8 mouse cellular contexts compared by ENCODE assay signal in the genomic region with DNA sequence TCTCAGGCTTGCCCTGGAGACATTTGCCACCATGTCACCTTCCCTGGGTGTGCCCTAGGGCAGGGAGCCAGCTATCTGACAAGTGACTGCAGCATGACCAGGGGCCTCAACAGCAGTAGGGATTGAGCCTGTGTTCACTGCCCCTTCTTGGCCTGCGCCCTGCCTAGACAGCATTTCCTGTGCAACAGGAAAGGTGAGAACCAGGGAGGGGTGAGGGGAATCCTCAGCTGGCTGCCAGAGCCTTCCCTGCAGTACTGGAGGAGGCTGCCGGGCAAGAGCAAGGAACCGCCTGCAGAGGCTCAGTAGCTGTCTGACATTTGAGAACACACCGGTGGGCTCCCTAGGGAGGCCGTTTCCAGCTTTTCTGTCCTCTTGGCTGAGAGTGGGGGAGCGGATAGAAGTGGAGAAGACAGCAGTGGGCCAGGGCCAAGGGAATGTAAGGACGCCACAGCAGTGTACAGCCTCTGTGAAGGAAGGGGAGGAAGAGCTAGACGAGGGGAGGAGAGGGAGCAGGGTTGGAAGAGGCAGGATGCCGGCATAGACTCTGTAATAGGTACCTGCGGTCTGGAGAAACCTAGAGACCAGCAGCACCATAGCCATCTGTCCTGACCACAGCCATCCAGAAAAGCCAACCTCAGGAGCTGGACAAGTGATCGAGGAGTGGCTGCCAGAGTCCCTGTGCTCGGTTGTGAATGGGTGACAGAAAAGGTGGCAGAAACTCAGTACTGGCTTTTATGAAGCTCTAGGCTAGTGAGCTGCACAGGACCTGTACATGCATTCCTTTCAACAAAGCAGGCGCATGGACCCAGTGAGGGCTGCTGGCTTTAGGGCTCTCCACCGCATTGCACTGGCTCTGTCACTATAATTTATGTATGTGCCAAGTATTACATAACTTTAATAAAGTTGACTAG. TPM values are rescaled to one million over a fixed set of nuclear protein-coding genes. Genes with fewer than 3 reads are reported as not detected.
DNase-seq lines count a peak whose midpoint lies in the region; ATAC-seq and TF ChIP-seq lines count a peak whose summit lies in the region.

No protein-coding gene starts in this region.

- ATAC-seq in embryonic facial prominence, embryonic 15.5 days (ENCODE audit: insufficient number of reproducible peaks, low FRiP score, low TSS enrichment, low read depth), result peak; percentile 61
- peak; percentile 68 for ATAC-seq in heart, embryonic 14.5 days (ENCODE audit: insufficient number of reproducible peaks, insufficient read depth, low FRiP score, low read depth)
- peak; percentile 69 for ATAC-seq in kidney, postnatal 0 days (replicated peaks; ENCODE audit: low FRiP score, low read depth)
- peak; percentile 75 for ATAC-seq in stomach, embryonic 15.5 days (ENCODE audit: insufficient read depth, low FRiP score, low read depth)
- no peak; the same call in 1 of the 2 replicates for ATAC-seq in erythroid progenitor cell, adult 5-6 weeks (replicated peaks; ENCODE audit: low FRiP score, poor library complexity, severe bottlenecking)

- no peak overlapping the region for H3K4me3 ChIP-seq in embryonic facial prominence, embryonic 15.5 days (replicated peaks)
- no peak overlapping the region for H3K4me3 ChIP-seq in heart, embryonic 14.5 days (ENCODE audit: control insufficient read depth in 1 of 2, insufficient read depth in 1 of 2, low read depth in 1 of 2, low read length in 2 of 2)
- no peak overlapping the region for H3K4me3 ChIP-seq in kidney, postnatal 0 days (replicated peaks; ENCODE audit: low read depth, low read length)
- H3K4me3 ChIP-seq in stomach, embryonic 15.5 days (replicated peaks), result no peak overlapping the region; the same call in 1 of the 2 replicates

- no peaks in the 10 kb centered on the region for H3K27me3 ChIP-seq in embryonic facial prominence, embryonic 15.5 days
- no peaks in the 10 kb centered on the region for H3K27me3 ChIP-seq in heart, embryonic 14.5 days (ENCODE audit: control insufficient read depth, insufficient read depth, low read length)
- H3K27me3 ChIP-seq in kidney, postnatal 0 days (ENCODE audit: insufficient read depth, low read length), result no peaks in the 10 kb centered on the region
- no peaks in the 10 kb centered on the region for H3K27me3 ChIP-seq in stomach, embryonic 15.5 days (replicated peaks)

- peak overlapping the region; percentile 29 for H3K4me2 ChIP-seq in embryonic facial prominence, embryonic 15.5 days (replicated peaks)
- peak overlapping the region; percentile 27 for H3K4me2 ChIP-seq in heart, embryonic 14.5 days (ENCODE audit: low read length)
- H3K4me2 ChIP-seq in kidney, postnatal 0 days (ENCODE audit: low read length), result peak overlapping the region; percentile 16
- H3K4me2 ChIP-seq in stomach, embryonic 15.5 days, result peak overlapping the region; percentile 23

- TF ChIP-seq CTCF in kidney, postnatal 0 days (IDR thresholded peaks at IDR 0.05; ENCODE audit: low read depth), result no peak

- DNase-seq in 3134 (ENCODE audit: extremely low read depth, insufficient read length, low spot score), result peak; percentile 59
- DNase-seq in adrenal gland, postnatal 14 days, result peak; percentile 88
- peak; percentile 93 for DNase-seq in kidney, postnatal 0 days (ENCODE audit: low spot score)
- peak; percentile 78 for DNase-seq in lung, postnatal 25 days (ENCODE audit: low spot score)

- H3K36me3 ChIP-seq in embryonic facial prominence, embryonic 15.5 days, result peaks cover 39% of the 10 kb centered on the region
- peaks cover 42% of the 10 kb centered on the region for H3K36me3 ChIP-seq in heart, embryonic 14.5 days (ENCODE audit: control insufficient read depth, insufficient read depth, low read length)
- H3K36me3 ChIP-seq in kidney, postnatal 0 days (ENCODE audit: insufficient read depth, low read length), result peaks cover 37% of the 10 kb centered on the region
- peaks cover 28% of the 10 kb centered on the region for H3K36me3 ChIP-seq in stomach, embryonic 15.5 days

- no peak overlapping the region for H3K9ac ChIP-seq in embryonic facial prominence, embryonic 15.5 days
- H3K9ac ChIP-seq in heart, embryonic 14.5 days (ENCODE audit: low read length), result peak overlapping the region; percentile 44
- peak overlapping the region; percentile 5; the same call in 1 of the 2 replicates for H3K9ac ChIP-seq in kidney, postnatal 0 days (ENCODE audit: low read depth, low read length)
- H3K9ac ChIP-seq in stomach, embryonic 15.5 days, result no peak overlapping the region

- 24% methylated on average over 14 of the region's 14 CpGs for WGBS in embryonic facial prominence, embryonic 15.5 days
- WGBS in heart, embryonic 14.5 days, result 23% methylated on average over 14 of the region's 14 CpGs
- 13% methylated on average over 14 of the region's 14 CpGs for WGBS in kidney, postnatal 0 days
- WGBS in stomach, embryonic 15.5 days, result 35% methylated on average over 14 of the region's 14 CpGs

- peak overlapping the region; percentile 92 for H3K27ac ChIP-seq in embryonic facial prominence, embryonic 15.5 days (replicated peaks)
- peak overlapping the region; percentile 58 to 86 for H3K27ac ChIP-seq in heart, embryonic 14.5 days (replicated peaks in 1 of 2; ENCODE audit: control insufficient read depth in 1 of 2, insufficient read depth in 1 of 2, low read depth in 2 of 2, low read length in 2 of 2)
- peak overlapping the region; percentile 89 for H3K27ac ChIP-seq in kidney, postnatal 0 days
- H3K27ac ChIP-seq in stomach, embryonic 15.5 days, result peak overlapping the region; percentile 90

- peaks cover 45% of the 10 kb centered on the region for H3K4me1 ChIP-seq in embryonic facial prominence, embryonic 15.5 days
- peaks cover 23 to 37% of the 10 kb centered on the region in 2 experiments for H3K4me1 ChIP-seq in heart, embryonic 14.5 days (ENCODE audit: control insufficient read depth in 2 of 2, insufficient read depth in 2 of 2, low read length in 2 of 2)
- peaks cover 26% of the 10 kb centered on the region; the same call in 1 of the 2 replicates for H3K4me1 ChIP-seq in kidney, postnatal 0 days (replicated peaks; ENCODE audit: insufficient read depth, low read length)
- peaks cover 26% of the 10 kb centered on the region for H3K4me1 ChIP-seq in stomach, embryonic 15.5 days

- H3K9me3 ChIP-seq in embryonic facial prominence, embryonic 15.5 days (replicated peaks), result no peaks in the 10 kb centered on the region
- H3K9me3 ChIP-seq in heart, embryonic 14.5 days (ENCODE audit: control insufficient read depth, low read length), result no peaks in the 10 kb centered on the region
- no peaks in the 10 kb centered on the region for H3K9me3 ChIP-seq in kidney, postnatal 0 days (replicated peaks; ENCODE audit: low read length)
- no peaks in the 10 kb centered on the region for H3K9me3 ChIP-seq in stomach, embryonic 15.5 days

RNA-seq across cellular contexts. Expression of a gene that starts 8.7 kb away (rescaled TPM):
- total RNA-seq in adrenal gland, postnatal 14 days (2021), result 1,829 and 1,894 TPM in 2 replicates
- 4,428 and 4,532 TPM in 2 replicates for polyA plus RNA-seq in embryonic facial prominence, embryonic 15.5 days (2015; fragmentation: Nextera tagmentation; extraction: Ambion mirVana)
- 4,253 and 4,441 TPM in 2 replicates for polyA plus RNA-seq in heart, embryonic 14.5 days (2014; fragmentation: Nextera tagmentation; extraction: Ambion mirVana)
- 5,621 and 5,791 TPM in 2 replicates for polyA plus RNA-seq in kidney, postnatal 0 days (2015; fragmentation: Nextera tagmentation; extraction: Ambion mirVana)
- polyA plus RNA-seq in stomach, embryonic 15.5 days (2015; fragmentation: Nextera tagmentation; extraction: Ambion mirVana), result 5,074 and 5,744 TPM in 2 replicates
- 1,149 and 1,152 TPM in 2 replicates for total RNA-seq in erythroid progenitor cell, adult 5-6 weeks (2015; ENCODE audit: low replicate concordance)
- 288 and 328 TPM in 2 replicates for total RNA-seq in erythroid progenitor cell, adult 5-6 weeks (2017; ENCODE audit: low replicate concordance)

RNA-seq across cellular contexts. Expression of a gene that starts 17.6 kb away (rescaled TPM):
- total RNA-seq in adrenal gland, postnatal 14 days (2021), result 44.7 and 51.3 TPM in 2 replicates
- 12.6 and 12.9 TPM in 2 replicates for polyA plus RNA-seq in embryonic facial prominence, embryonic 15.5 days (2015; fragmentation: Nextera tagmentation; extraction: Ambion mirVana)
- 8.2 and 9.1 TPM in 2 replicates for polyA plus RNA-seq in heart, embryonic 14.5 days (2014; fragmentation: Nextera tagmentation; extraction: Ambion mirVana)
- 9.9 TPM in 2 replicates for polyA plus RNA-seq in kidney, postnatal 0 days (2015; fragmentation: Nextera tagmentation; extraction: Ambion mirVana)
- polyA plus RNA-seq in stomach, embryonic 15.5 days (2015; fragmentation: Nextera tagmentation; extraction: Ambion mirVana), result 10.7 and 11.1 TPM in 2 replicates
- 16.6 and 17.6 TPM in 2 replicates for total RNA-seq in erythroid progenitor cell, adult 5-6 weeks (2015; ENCODE audit: low replicate concordance)
- total RNA-seq in erythroid progenitor cell, adult 5-6 weeks (2017; ENCODE audit: low replicate concordance), result 5.1 and 7.8 TPM in 2 replicates

RNA-seq across cellular contexts. Expression of a gene that starts 37.7 kb away (rescaled TPM):
- 84.2 and 99.3 TPM in 2 replicates for total RNA-seq in adrenal gland, postnatal 14 days (2021)
- 443 and 468 TPM in 2 replicates for polyA plus RNA-seq in embryonic facial prominence, embryonic 15.5 days (2015; fragmentation: Nextera tagmentation; extraction: Ambion mirVana)
- polyA plus RNA-seq in heart, embryonic 14.5 days (2014; fragmentation: Nextera tagmentation; extraction: Ambion mirVana), result 377 and 424 TPM in 2 replicates
- 441 and 458 TPM in 2 replicates for polyA plus RNA-seq in kidney, postnatal 0 days (2015; fragmentation: Nextera tagmentation; extraction: Ambion mirVana)
- polyA plus RNA-seq in stomach, embryonic 15.5 days (2015; fragmentation: Nextera tagmentation; extraction: Ambion mirVana), result 399 and 425 TPM in 2 replicates
- total RNA-seq in erythroid progenitor cell, adult 5-6 weeks (2015; ENCODE audit: low replicate concordance), result 180 and 209 TPM in 2 replicates
- total RNA-seq in erythroid progenitor cell, adult 5-6 weeks (2017; ENCODE audit: low replicate concordance), result 100 and 160 TPM in 2 replicates

Comparison
In these comparisons a context has a peak if more than half of its experiments do, and no peak if none do; other contexts are left out.
1. H3K9ac ChIP-seq: peak in heart, embryonic 14.5 days (single experiment) and kidney, postnatal 0 days (single experiment); none in embryonic facial prominence, embryonic 15.5 days (single experiment) and stomach, embryonic 15.5 days (single experiment).
2. Peak in every context shown above with its lines, with median percentiles within 50 percentile points of each other: DNase-seq, H3K27ac ChIP-seq and H3K4me2 ChIP-seq.